Mouse (Mus musculus) embryonic stem cell, embryonic (primary cell): ENCODE data around the gene Mrpl22.

ENCODE experiments used
- CTCF ChIA-PET, 4 experiments: fragments of 300-600 bp in 2 of 4; fragments of 350-600 bp in 2 of 4; sonication (Branson Sonifier 250); formaldehyde crosslinking; loops; one replicate each; lab custom pipeline; 2022; ENCODE audit warnings: inconsistent platforms in 2 of 4; lab: Charles Lee
- POLR2A ChIA-PET, 4 experiments: fragments of 300-600 bp in 2 of 4; fragments of 350-600 bp in 2 of 4; sonication (Branson Sonifier 250); formaldehyde crosslinking; loops; one replicate each; lab custom pipeline; 2022; ENCODE audit warnings: antibody characterized with exemption in 4 of 4, inconsistent platforms in 1 of 4; lab: Charles Lee

Gene Mrpl22

DNA sequence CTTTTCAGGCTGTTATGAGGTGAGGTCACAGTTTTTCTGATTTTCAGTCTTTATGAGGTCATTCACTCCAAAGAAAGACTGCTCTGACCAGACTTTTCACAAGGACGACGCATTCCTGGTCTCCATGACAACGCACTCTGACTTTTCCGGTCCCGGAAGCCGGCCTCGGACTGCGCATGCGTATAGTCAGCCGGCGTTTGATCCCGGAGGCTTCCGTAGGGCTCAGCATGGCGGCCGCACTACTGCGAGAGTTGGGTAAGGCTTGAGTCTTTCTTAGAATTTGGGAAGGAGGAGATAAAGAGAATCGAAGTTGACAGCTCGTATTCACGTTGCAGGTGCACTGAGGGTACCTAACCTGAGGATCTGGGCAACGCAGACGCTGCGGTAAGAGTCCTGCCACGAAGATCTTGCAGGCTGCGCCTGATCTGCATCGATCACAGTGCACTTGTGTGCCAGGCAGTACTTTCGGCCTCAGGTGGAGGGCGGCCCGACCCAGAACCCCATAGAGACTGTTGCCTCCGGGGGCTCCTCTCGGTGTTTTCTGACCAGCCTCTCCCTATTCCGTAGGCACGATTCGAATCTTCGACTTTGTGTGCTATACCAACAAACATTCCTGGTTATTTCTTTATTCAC is at the start of gene Mrpl22:
TSS of gene Mrpl22 (plus strand) at position 203 of the 633 bp plus-strand sequence.
- ChIA-PET POLR2A (interaction anchor here (0.6 to 1.7 kb wide), 9 partner anchors 14 to 757 kb away, joined by 3 to 4 read pairs (median 3); partner anchors contain the start of genes Fam183b (in 1 of the 4), Sh3bp5l (in 1 of the 4) and Zfp672 (in 1 of the 4)), CTCF (no interaction called here)

DNA sequence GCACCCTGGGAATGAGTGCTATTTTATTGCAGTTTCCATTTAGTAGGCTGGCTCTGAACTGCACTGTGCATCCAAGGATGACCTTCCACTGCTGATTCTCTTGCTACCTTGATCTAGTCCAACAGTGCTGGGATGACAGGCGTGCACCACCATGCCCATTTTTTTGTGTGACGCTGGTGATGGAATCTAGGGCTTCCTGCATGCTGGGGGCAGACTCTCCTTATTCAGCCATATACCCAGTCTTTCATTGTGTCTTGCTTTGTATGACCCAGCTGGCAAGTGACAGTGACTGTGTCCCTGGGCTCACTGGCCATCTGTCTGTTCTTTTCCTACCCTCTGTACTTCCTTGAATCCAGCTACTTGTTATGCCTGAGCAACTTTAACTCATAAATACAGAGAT is 47.8 kb upstream of the Mrpl22 start:
- POLR2A ChIA-PET: interaction anchor here in 2 of 4 experiments (0.9 to 1.9 kb wide), 5 partner anchors 10 to 56 kb away, joined by 3 to 5 read pairs (median 3); no protein-coding TSS in a partner anchor

DNA sequence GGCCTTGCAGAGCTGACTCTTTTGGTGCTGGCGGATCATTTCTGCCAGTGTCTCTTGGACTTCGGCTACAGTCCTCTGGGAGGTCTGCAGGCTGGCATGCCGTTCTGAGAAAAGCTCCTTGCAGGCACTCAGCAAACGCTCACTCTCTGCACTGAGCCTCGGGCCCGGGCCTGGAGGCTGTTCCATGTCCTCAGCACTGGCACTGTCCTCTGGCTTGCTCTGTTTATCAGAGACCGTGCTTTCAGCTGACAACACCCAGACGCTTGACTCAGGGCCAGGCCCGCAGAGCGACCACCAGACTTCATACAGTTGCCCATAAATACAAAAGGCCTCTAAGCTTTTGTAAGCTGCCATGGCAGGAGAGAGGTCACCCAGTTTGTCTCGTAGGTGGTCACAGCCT is 46.4 kb upstream of the Mrpl22 start:
- ChIA-PET CTCF (interaction anchor here in 1 of 4 experiments (0.7 to 1.3 kb wide), 2 partner anchors 19 to 857 kb away, joined by 3 to 4 read pairs; no protein-coding TSS in a partner anchor), POLR2A (interaction anchor here in 3 of 4 experiments (0.7 to 6.9 kb wide), 14 partner anchors 12 to 205 kb away, joined by 3 to 54 read pairs (median 4); partner anchors contain the start of genes Cnot8 (in 1 of the 3), Gemin5 (in 1 of the 3), Sh3bp5l (in 1 of the 3) and Zfp672 (in 1 of the 3))

More for the DNA sequence above, 47.8 kb upstream of the Mrpl22 start:
- CTCF ChIA-PET: interaction anchor here in 1 of 4 experiments (0.7 kb wide), 1 partner anchor 298 kb away, joined by 3 read pairs; no protein-coding TSS in a partner anchor

DNA sequence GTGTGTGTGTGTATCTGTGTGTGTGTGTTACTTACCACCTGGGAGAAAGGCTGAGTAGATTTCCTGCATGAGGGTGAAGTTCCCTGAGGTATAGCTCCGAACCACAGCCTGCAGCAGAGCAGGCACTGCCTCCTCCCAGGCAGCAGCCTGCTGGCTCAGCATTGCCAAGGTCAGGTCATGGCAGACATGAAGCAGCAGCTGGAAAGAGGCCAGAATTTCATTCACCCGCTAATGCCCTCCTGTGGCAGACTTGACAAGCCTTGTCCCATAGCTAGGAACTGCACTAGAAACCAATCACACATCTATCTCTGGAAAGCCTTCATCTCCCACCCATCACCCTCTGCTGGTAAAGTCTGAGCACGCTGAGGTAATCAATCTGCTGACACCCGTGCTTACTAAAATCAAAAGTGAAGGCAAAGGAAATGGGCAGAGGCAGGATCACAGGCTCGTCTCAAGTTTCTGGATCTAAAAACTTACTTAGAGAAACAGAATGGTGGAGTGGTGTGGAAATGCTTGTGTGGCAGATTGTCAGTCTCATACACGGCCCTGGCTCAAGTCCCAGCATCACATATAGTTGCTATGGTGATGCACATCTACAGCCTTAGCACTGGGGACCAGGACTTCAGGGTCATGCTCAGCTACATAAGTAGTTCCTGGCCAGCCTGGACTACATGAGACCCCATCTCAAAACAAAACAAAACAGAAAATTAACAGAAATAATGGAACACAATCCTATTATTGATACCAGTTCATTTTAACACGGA is 44.9 kb upstream of the Mrpl22 start:
- ChIA-PET POLR2A (interaction anchor here (0.6 to 6.9 kb wide), 17 partner anchors 8 to 1289 kb away, joined by 3 to 54 read pairs (median 3); partner anchors contain the start of genes Cnot8 (in 1 of the 4) and Gemin5 (in 1 of the 4)), CTCF (interaction anchor here in 2 of 4 experiments (0.6 to 1.3 kb wide), 2 partner anchors 17 to 88 kb away, joined by 3 to 4 read pairs; no protein-coding TSS in a partner anchor)

DNA sequence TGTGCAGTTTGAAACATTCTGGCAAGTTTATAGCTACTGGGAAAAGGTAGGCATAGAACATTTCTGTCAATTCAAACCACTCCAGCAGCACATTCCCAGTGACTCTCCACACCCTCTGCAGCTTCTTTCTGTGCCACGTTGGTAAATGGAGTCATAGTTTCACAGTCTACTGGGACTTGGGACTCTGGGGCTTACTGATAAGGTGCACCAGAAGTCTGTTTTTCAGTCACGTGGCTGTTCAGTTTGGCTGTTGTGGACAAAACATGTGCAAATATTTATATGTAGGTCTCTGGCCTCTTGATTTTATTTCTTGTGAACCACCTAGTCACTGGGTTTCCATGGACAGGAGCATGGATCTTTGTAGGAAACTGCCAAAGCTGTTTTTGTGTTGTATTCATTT is 43.9 kb upstream of the Mrpl22 start:
- CTCF ChIA-PET: no interaction called here
- POLR2A ChIA-PET: interaction anchor here in 2 of 4 experiments (0.6 to 6.9 kb wide), 8 partner anchors 9 to 173 kb away, joined by 3 to 54 read pairs (median 4); partner anchors contain the start of gene Cnot8 (in 1 of the 2)

DNA sequence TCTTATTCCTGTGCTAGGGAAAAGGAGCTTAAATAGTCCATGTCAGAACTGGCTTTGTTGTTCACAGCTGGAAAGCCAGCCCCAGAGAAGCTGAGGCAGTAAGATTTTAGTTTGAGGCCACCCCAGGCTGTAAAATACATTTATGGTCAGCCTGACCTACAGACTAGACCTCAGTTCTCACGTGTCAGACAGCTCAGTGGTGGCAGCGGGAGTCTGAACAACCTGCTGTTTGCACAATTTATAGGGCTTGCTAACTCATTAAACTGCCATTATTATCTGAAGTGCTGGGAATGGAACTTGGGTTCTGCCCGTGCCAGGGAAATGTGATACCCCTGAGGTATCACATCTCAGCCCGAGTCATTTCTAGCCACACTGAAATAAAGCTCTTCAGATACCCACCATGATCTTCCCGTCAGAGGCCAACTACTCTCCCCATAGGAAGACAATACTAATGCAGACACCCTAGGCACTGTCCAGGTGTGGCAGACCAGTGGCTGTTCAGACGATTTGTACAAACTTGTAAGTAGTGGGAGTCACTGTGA is 42.1 kb upstream of the Mrpl22 start:
- CTCF ChIA-PET: interaction anchor here in 1 of 4 experiments (0.6 kb wide), 1 partner anchor 14 kb away, joined by 3 read pairs; no protein-coding TSS in a partner anchor
- POLR2A ChIA-PET: interaction anchor here in 2 of 4 experiments (0.9 to 6.9 kb wide), 6 partner anchors 11 to 19 kb away, joined by 3 to 54 read pairs (median 4); no protein-coding TSS in a partner anchor

DNA sequence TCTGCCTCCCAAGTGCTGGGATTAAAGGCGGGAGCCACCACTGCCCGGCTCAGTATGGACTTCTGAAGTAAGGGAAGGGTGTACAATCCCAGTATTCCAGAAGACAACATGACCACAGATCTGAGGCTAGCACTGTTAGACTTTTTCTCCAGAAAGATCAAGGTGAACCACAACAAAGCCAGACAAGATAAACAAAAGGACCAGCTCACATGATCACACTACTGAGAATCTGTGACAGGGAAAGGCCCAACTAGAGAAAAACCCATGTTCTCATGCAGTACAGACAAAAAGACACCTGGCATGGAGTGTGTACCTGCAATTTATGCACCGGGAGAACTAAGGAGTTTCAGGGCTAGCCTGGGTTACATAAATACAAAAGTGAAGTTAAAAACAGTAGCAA is 39.4 kb upstream of the Mrpl22 start:
- POLR2A ChIA-PET: interaction anchor here in 1 of 4 experiments (1.0 to 2.6 kb wide), 3 partner anchors 13 to 24 kb away, joined by 4 to 12 read pairs (median 4); no protein-coding TSS in a partner anchor
- CTCF ChIA-PET: no interaction called here

DNA sequence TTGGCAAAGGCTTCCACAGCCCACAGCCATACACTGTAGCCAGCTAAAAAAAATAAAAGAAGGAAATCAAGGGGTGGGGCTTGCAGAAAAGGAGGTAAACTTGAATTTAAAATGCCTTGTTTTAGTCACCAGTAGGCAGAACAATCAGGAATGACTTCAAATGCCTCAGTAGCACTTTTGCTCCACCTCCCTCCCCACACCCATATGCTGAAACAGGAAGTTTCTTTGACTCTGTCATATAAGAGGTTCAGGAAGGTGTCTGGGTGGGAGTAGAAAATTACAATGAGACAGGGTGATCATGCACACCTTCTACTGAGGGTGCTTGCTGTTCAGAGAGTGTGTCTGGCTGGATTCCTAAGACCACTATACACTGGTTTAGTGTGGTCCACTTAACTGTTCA is 36.6 kb upstream of the Mrpl22 start:
- ChIA-PET POLR2A (interaction anchor here in 3 of 4 experiments (0.6 to 1.6 kb wide), 7 partner anchors 15 to 216 kb away, joined by 3 to 7 read pairs (median 4); partner anchors contain the start of genes Cnot8 (in 1 of the 3) and Gemin5 (in 1 of the 3)), CTCF (interaction anchor here in 3 of 4 experiments (0.6 to 0.7 kb wide), 3 partner anchors 36 to 168 kb away, joined by 3 to 6 read pairs (median 3); no protein-coding TSS in a partner anchor)

DNA sequence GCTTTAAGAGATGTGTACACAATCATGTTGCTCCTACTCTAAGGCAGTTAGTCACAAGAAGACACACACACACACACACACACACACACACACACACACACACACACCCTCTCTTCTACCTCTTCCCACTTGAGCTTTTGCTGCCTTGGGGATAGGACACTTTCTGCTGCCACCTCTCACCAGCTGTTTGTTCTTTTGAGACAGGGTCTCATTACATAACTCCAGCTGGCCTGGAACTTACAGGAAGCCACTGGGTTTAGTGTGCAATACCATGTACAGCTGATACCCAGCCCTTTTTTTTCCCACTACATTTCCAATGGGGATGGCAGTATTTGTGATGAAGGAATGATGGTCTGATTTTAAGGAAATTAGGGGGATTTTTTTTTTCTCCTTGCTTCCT is 36.2 kb upstream of the Mrpl22 start:
- ChIA-PET POLR2A (interaction anchor here in 2 of 4 experiments (0.6 to 1.8 kb wide), 9 partner anchors 14 to 216 kb away, joined by 3 to 10 read pairs (median 3); partner anchors contain the start of genes Gemin5 (in 1 of the 2) and Gm12248 (in 1 of the 2)), CTCF (interaction anchor here in 3 of 4 experiments (0.6 to 0.7 kb wide), 5 partner anchors 37 to 184 kb away, joined by 3 to 6 read pairs (median 3); no protein-coding TSS in a partner anchor)

DNA sequence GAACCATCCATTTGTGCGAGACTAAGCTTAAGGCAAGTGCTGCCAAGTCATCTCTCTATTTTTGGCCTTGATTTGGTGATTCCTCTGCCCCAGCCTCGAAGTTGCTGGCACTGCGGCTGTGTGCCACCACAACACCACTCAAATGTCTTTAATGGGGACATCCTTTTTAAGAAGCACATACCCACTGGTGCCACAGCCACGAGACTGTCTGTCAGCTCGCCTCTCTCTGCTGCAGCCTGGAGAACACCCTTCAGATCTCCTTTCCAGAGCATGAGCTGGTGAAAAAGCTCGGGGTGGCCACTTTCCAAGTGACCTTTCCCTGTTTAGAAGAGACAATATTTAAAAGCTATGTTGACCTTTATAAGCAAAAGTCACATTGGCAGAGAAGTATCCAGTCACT is 34.8 kb upstream of the Mrpl22 start:
- CTCF ChIA-PET: interaction anchor here in 1 of 4 experiments (0.6 kb wide), 2 partner anchors 477 to 1166 kb away, joined by 3 read pairs; no protein-coding TSS in a partner anchor
- POLR2A ChIA-PET: interaction anchor here in 3 of 4 experiments (0.6 to 1.8 kb wide), 18 partner anchors 11 to 161 kb away, joined by 3 to 10 read pairs (median 4); partner anchors contain the start of gene Cnot8 (in 2 of the 3)

DNA sequence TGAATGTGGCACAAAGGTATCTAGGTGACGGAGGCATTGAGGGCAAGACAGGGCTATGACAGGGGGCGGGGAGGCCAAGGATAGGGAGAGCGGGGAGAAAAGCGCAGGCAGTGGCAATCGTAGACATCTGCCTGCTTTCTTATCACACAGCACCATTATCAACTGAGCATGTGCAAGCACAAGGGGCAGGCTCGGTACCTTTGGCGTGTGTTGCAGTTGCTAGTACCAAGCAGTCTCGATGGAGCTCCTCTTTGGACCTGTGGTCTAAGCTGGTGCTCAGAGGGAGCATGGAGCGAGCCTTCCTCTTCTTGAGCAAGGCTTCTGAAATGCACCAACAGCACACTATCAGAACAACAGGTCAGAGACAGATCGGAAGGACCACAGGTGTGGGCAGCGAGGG is 32.6 kb upstream of the Mrpl22 start:
- POLR2A ChIA-PET: interaction anchor here in 2 of 4 experiments (0.9 to 1.4 kb wide), 6 partner anchors 8 to 35 kb away, joined by 3 to 5 read pairs (median 4); partner anchors contain the start of gene Cnot8 (in 2 of the 2)
- CTCF ChIA-PET: interaction anchor here in 2 of 4 experiments (0.6 to 1.2 kb wide), 2 partner anchors 188 to 1264 kb away, joined by 3 read pairs; no protein-coding TSS in a partner anchor

DNA sequence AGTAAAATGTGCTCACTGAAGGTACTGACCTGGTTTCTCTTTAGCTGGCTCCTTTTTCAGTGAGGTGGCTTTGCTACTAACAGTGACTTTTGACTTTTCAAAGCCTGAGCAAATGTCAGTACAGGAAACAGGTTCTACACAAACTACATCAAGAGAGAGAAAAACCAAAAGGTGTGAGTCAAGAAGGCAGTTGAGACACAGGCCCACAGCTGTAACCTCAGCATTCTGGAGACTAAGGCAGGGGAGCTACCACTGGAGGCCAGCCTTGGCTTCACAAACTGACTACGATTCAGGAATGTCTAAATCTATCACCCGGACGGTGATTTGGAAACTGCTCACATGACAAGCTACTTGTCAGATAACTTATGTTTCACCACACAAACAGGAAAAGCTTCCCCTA is 32.0 kb upstream of the Mrpl22 start:
- ChIA-PET CTCF (interaction anchor here in 3 of 4 experiments (0.6 to 1.2 kb wide), 3 partner anchors 188 to 1264 kb away, joined by 3 read pairs; no protein-coding TSS in a partner anchor), POLR2A (interaction anchor here in 3 of 4 experiments (0.5 to 1.4 kb wide), 9 partner anchors 9 to 111 kb away, joined by 3 to 5 read pairs (median 4); partner anchors contain the start of gene Cnot8 (in 2 of the 3))

DNA sequence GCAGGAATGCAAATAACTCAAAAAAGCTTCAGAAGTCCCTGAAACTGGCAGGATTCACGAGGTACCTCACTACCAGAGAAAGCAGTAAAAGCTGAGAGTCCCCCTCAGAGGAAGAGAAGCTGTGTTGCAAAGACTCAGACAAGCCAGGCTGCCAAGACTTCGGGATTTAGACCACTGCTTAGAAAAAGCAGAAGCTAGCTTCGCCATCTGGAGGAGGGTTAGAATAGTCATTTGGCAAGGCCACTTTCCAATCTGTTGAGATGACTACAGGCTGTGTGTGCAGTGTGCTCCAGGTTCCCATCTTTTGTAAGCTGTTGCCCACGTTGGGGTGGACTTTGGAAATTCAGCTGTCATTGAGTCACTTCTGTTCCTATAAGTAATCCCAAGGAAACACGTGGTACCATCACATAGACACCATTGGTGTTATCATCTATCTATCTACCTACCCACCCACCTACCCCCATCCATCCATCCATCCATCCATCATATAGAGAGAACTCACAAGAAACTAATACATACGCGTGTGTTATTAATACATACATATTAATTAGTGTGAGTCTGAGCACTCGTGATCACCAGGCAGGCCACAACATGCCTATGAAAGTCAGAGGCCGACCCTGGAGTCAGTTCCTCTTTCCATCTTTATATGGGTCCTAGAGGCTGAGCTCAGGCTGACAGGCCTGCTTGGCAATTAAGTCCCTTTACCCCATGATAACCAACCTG is 27.6 kb upstream of the Mrpl22 start:
- POLR2A ChIA-PET: interaction anchor here in 2 of 4 experiments (0.6 to 1.3 kb wide), 3 partner anchors 25 to 67 kb away, joined by 3 to 5 read pairs (median 3); no protein-coding TSS in a partner anchor
- CTCF ChIA-PET: interaction anchor here in 3 of 4 experiments (0.5 to 1.6 kb wide), 5 partner anchors 13 to 190 kb away, joined by 3 to 9 read pairs (median 3); no protein-coding TSS in a partner anchor

GRCm38 (mm10) chr11:58146241-58146640 is 25.2 kb upstream of the Mrpl22 start:
- ChIA-PET CTCF (interaction anchor here in 1 of 4 experiments (0.6 kb wide), 1 partner anchor 437 kb away, joined by 5 read pairs; no protein-coding TSS in a partner anchor), POLR2A (interaction anchor here in 1 of 4 experiments (0.5 kb wide), 1 partner anchor 17 kb away, joined by 4 read pairs; no protein-coding TSS in a partner anchor)

DNA sequence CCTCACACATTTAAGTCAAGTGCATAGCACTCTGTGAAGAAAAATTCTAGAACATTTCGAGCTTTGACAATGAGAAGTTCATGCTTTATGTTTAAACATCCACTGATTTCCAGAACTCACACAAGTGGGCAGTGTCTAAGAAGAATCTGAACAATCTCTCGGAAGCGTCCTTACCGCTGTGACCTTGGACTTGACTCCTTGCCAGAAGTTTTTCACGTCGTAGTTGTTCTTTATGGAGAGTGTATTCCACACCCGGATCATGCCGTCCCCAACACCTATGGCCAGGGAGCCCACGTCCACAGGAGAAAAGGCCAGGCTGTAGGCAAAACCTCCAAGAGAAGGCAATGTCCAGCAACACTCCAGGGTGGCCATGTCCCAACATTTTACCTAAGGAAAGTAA is 16.0 kb upstream of the Mrpl22 start:
- ChIA-PET POLR2A (interaction anchor here in 3 of 4 experiments (0.6 to 1.6 kb wide), 6 partner anchors 8 to 145 kb away, joined by 3 to 4 read pairs (median 3); no protein-coding TSS in a partner anchor), CTCF (no interaction called here)

- ChIA-PET CTCF (interaction anchor here in 2 of 4 experiments (0.6 to 0.7 kb wide), 2 partner anchors 12 to 244 kb away, joined by 3 to 9 read pairs; no protein-coding TSS in a partner anchor), POLR2A (interaction anchor here in 3 of 4 experiments (0.6 to 1.2 kb wide), 5 partner anchors 12 to 56 kb away, joined by 3 to 10 read pairs (median 5); partner anchors contain the start of gene Gemin5 (in 1 of the 3))
Measured at GRCm38 (mm10) chr11:58156871-58157270, 14.6 kb upstream of the Mrpl22 start.
